Mouse (Mus musculus) induced T-regulatory cell, adult 2 months (primary cell): ENCODE measurements at regions not wholly inside any gene's neighbourhood (a gene's known extent, or its start where the extent isn't known, plus 50 kb on each side); places are given as distances from the start of the nearest gene placed in this dataset.
"Not testable (repeated sequence)": the region's sequence is repeated elsewhere in the genome, so short reads cannot be mapped to it uniquely, and the experiment has no call there.

Experiments used
- DNase-seq: peaks from one replicate; pipeline ENCODE4 v3.0.0-alpha.2; 2012; ENCODE audit warnings: low read depth

GRCm38 (mm10) chr15:3171774-3172173 is 96.6 kb upstream of the Selenop start:
- DNase-seq: peak; percentile 68

- DNase-seq: peak; percentile 64
Observed at GRCm38 (mm10) chr15:3174072-3174471, 94.3 kb upstream of the Selenop start.

- DNase-seq: peak; percentile 84
Observed at GRCm38 (mm10) chr15:3174848-3175247, 93.5 kb upstream of the Selenop start.

- peak; percentile 77 for DNase-seq
Observed at GRCm38 (mm10) chr15:3201912-3202653, 66.3 kb upstream of the Selenop start.

GRCm38 (mm10) chr15:3205522-3205921 is 62.8 kb upstream of the Selenop start:
- DNase-seq: no peak

GRCm38 (mm10) chr15:3206076-3206475 is 62.3 kb upstream of the Selenop start:
- not testable (repeated sequence) for DNase-seq

- peak; percentile 74 for DNase-seq
Observed at GRCm38 (mm10) chr15:3213721-3214120, 54.6 kb upstream of the Selenop start.

GRCm38 (mm10) chr15:3215201-3215600 is 53.1 kb upstream of the Selenop start:
- no peak for DNase-seq
